Mouse (Mus musculus): ENCODE data around the gene Ctcfl.

DNA sequence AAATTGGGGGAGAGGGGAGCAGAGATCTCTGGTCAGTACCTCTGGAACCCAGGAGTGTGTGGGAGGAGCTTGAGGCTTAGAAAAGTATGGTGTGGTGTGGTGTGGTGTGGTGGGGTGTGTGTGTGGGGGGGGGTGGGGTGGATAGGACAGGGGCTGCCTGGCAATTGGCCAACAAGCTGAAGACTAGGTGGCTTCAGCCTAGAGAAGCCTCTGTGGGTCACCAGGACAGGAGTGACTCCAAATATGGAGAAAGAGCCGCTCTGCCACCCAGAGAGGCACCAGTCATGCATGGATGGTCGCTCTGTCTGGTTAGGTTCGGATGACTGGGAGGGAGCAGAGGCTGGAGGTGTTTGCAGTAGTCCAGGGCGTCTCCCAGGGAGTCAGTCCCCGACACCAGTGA, 71.9 kb downstream of the Ctcfl start:
- TF ChIP-seq CTCF (IDR thresholded peaks at IDR 0.05; ENCODE audit: low read depth) (no peak), EP300 (IDR thresholded peaks at IDR 0.05; ENCODE audit: low read depth) (no peak)
